Mouse (Mus musculus): ENCODE measurements around the gene Ankrd10. TPM values are rescaled to one million over a fixed set of nuclear protein-coding genes. Genes with fewer than 3 reads are reported as not detected.

Ankrd10 gene
- polyA plus RNA-seq, 1 experiment, result 0.96 TPM

GRCm38 (mm10) chr8:11619091-11619490 lies 16.5 kb downstream of the Ankrd10 start:
- TF ChIP-seq TAL1 (IDR thresholded peaks at IDR 0.05; ENCODE audit: low read length) (no peak), GATA1 (IDR thresholded peaks at IDR 0.05; ENCODE audit: low read length) (no peak)
- Histone ChIP-seq H3K36me3 (ENCODE audit: control insufficient read depth) (peaks cover 89% of the 10 kb centered on the region), H3K4me1 (ENCODE audit: control insufficient read depth) (no peaks in the 10 kb centered on the region), H3K27me3 (ENCODE audit: control insufficient read depth) (no peaks in the 10 kb centered on the region), H3K4me3 (replicated peaks) (no peak overlapping the region), H3K9me3 (ENCODE audit: control insufficient read depth, low read length) (no peaks in the 10 kb centered on the region)

DNA sequence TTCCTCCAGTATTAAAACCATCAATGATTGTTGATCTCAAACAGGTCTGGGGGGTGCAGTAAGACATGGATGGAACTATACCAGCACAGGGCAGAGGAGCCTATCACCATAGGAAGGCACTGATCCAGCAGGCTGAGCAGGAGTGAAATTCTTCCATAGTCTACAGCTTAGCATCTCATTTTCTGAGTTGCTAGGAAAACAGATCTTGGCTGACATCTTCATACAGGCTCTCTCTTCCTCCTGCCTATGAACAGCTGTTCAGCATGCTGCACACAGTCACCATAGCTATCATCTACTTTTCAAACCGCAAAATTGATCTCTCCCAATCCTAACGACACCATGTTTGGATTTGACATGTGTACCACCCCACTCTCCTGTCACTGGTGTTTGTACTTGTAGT lies 17.5 kb downstream of the Ankrd10 start:
- Histone ChIP-seq H3K9me3 (ENCODE audit: control insufficient read depth, low read length) (no peaks in the 10 kb centered on the region), H3K27me3 (ENCODE audit: control insufficient read depth) (no peaks in the 10 kb centered on the region), H3K36me3 (ENCODE audit: control insufficient read depth) (peaks cover 88% of the 10 kb centered on the region), H3K4me1 (ENCODE audit: control insufficient read depth) (no peaks in the 10 kb centered on the region), H3K4me3 (replicated peaks) (no peak overlapping the region)
- TF ChIP-seq GATA1 (IDR thresholded peaks at IDR 0.05; ENCODE audit: low read length) (no peak), TAL1 (IDR thresholded peaks at IDR 0.05; ENCODE audit: low read length) (no peak)

GRCm38 (mm10) chr8:11616294-11616693 lies 19.3 kb downstream of the Ankrd10 start:
- peaks cover 90% of the 10 kb centered on the region for H3K36me3 ChIP-seq (ENCODE audit: control insufficient read depth)

DNA sequence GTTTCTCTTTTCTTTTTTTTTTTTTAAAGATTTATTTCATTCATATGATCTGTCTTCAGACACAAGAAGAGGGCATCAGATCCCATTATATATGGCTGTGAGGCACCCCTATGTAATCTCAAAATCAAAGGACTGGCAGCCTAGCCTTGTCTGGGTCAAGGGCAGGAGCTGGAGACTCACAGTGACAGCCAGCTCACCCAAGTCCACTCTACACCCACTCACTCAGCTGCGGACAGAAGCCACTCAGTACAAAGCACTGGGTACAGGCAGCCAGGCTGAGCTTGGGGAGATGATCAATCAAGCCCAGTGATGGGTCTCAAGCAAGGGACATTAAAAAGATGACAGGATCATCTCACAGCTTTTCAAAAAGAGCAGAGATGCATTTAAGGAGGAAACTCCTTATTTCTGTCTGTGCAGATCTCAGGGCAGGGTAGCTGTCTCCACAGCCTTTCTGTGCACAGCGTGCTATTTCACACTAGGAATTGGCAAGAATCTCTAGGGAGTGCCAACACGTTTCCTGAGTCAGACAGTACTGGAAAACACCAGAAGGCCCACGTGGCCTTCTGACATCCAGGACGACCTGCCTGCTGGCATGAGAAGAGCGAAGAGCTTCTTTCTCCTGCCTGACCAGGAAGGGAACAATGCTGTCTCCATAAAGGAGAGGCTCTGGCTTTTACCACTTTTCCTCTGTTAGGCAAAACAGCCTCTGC lies 21.3 kb downstream of the Ankrd10 start:
- Histone ChIP-seq H3K4me3 (replicated peaks) (no peak overlapping the region), H3K4me1 (ENCODE audit: control insufficient read depth) (no peaks in the 10 kb centered on the region), H3K27me3 (ENCODE audit: control insufficient read depth) (no peaks in the 10 kb centered on the region), H3K36me3 (ENCODE audit: control insufficient read depth) (peaks cover 91% of the 10 kb centered on the region), H3K9me3 (ENCODE audit: control insufficient read depth, low read length) (no peaks in the 10 kb centered on the region)
- no peak for TF ChIP-seq GATA1 (IDR thresholded peaks at IDR 0.05; ENCODE audit: low read length)
- no peak for TF ChIP-seq TAL1 (IDR thresholded peaks at IDR 0.05; ENCODE audit: low read length)

More at GRCm38 (mm10) chr8:11616294-11616693, 19.3 kb downstream of the Ankrd10 start:
- TF ChIP-seq GATA1 (IDR thresholded peaks at IDR 0.05; ENCODE audit: low read length), result no peak
- TF ChIP-seq TAL1 (IDR thresholded peaks at IDR 0.05; ENCODE audit: low read length), result no peak
- no peaks in the 10 kb centered on the region for H3K9me3 ChIP-seq (ENCODE audit: control insufficient read depth, low read length)
- H3K4me1 ChIP-seq (ENCODE audit: control insufficient read depth), result no peaks in the 10 kb centered on the region
- H3K27me3 ChIP-seq (ENCODE audit: control insufficient read depth), result no peaks in the 10 kb centered on the region
- no peak overlapping the region for H3K4me3 ChIP-seq (replicated peaks)

GRCm38 (mm10) chr8:11608848-11609247 lies 26.7 kb downstream of the Ankrd10 start:
- H3K27me3 ChIP-seq (ENCODE audit: control insufficient read depth), result no peaks in the 10 kb centered on the region
- TF ChIP-seq TAL1 (IDR thresholded peaks at IDR 0.05; ENCODE audit: low read length) (no peak), GATA1 (IDR thresholded peaks at IDR 0.05; ENCODE audit: low read length) (no peak)
- peaks cover 64% of the 10 kb centered on the region for H3K36me3 ChIP-seq (ENCODE audit: control insufficient read depth)
- H3K4me1 ChIP-seq (ENCODE audit: control insufficient read depth), result no peaks in the 10 kb centered on the region
- peaks cover 14% of the 10 kb centered on the region for H3K9me3 ChIP-seq (ENCODE audit: control insufficient read depth, low read length)
- no peak overlapping the region for H3K4me3 ChIP-seq (replicated peaks)

- TF ChIP-seq GATA1 (IDR thresholded peaks at IDR 0.05; ENCODE audit: low read length) (no peak), TAL1 (IDR thresholded peaks at IDR 0.05; ENCODE audit: low read length) (no peak)
- H3K9me3 ChIP-seq (ENCODE audit: control insufficient read depth, low read length), result peaks cover 7% of the 10 kb centered on the region
- H3K27me3 ChIP-seq (ENCODE audit: control insufficient read depth), result no peaks in the 10 kb centered on the region
- no peaks in the 10 kb centered on the region; the same call in 1 of the 2 replicates for H3K4me1 ChIP-seq (ENCODE audit: control insufficient read depth)
- peaks cover 10% of the 10 kb centered on the region for H3K36me3 ChIP-seq (ENCODE audit: control insufficient read depth)
- no peak overlapping the region for H3K4me3 ChIP-seq (replicated peaks)
These were observed 33.4 kb downstream of the Ankrd10 start for GRCm38 (mm10) chr8:11602006-11602680.

- Histone ChIP-seq H3K27me3 (ENCODE audit: control insufficient read depth) (no peaks in the 10 kb centered on the region), H3K36me3 (ENCODE audit: control insufficient read depth) (peaks cover 3% of the 10 kb centered on the region), H3K9me3 (ENCODE audit: control insufficient read depth, low read length) (peaks cover 5% of the 10 kb centered on the region), H3K4me1 (ENCODE audit: control insufficient read depth) (no peaks in the 10 kb centered on the region; the same call in 1 of the 2 replicates), H3K4me3 (replicated peaks) (no peak overlapping the region)
- TF ChIP-seq GATA1 (IDR thresholded peaks at IDR 0.05; ENCODE audit: low read length), result no peak
- TF ChIP-seq TAL1 (IDR thresholded peaks at IDR 0.05; ENCODE audit: low read length), result no peak
These were observed 35.1 kb downstream of the Ankrd10 start for GRCm38 (mm10) chr8:11600301-11600951.

DNA sequence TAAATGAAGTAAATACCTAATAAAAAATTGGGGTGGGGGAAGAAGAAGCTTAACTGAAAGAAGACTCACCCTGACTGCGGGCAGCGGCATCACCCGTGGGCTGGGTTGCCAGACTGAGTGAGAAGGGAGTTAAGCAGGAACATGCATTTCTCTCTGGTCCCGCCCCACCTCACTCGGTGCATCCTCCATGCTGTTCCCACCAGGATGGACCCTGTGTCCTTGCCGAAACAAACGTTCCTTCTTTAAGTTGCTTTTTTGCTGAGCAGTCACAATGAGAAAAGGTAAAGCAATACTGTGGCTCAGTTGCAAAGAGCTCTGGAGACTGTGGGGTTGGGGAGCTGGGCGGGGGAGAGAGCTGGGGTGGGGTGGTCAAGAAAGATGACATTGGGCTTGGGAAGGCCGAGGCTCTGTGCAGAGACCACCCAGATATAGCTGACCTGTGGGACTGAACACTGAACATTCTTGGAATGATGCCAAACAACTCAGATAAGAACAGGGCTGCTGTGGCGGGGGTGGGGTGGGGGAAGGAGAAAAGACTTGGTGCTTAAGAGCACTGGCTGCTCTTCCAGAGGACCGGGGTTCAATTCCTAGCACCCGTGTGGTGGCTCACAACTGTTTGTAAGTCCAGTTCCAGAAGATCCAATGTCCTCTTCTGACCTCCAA lies 42.2 kb downstream of the Ankrd10 start:
- H3K4me1 ChIP-seq (ENCODE audit: control insufficient read depth), result peaks cover 8% of the 10 kb centered on the region
- no peaks in the 10 kb centered on the region for H3K36me3 ChIP-seq (ENCODE audit: control insufficient read depth)
- no peaks in the 10 kb centered on the region for H3K27me3 ChIP-seq (ENCODE audit: control insufficient read depth)
- TF ChIP-seq TAL1 (IDR thresholded peaks at IDR 0.05; ENCODE audit: low read length) (no peak), GATA1 (IDR thresholded peaks at IDR 0.05; ENCODE audit: low read length) (no peak)
- H3K9me3 ChIP-seq (ENCODE audit: control insufficient read depth, low read length), result peaks cover 5% of the 10 kb centered on the region
- H3K4me3 ChIP-seq (replicated peaks), result no peak overlapping the region
